Mouse (Mus musculus) retina, embryonic 14.5 days (tissue): Measurements from ENCODE around the gene Vmn1r59.
"Not testable (repeated sequence)": the region's sequence is repeated elsewhere in the genome, so short reads cannot be mapped to it uniquely, and the experiment has no call there.

Experiments
- DNase-seq: peaks from one replicate; pipeline ENCODE4 v3.0.0-alpha.2; 2015; ENCODE audit warnings: low spot score

Gene Vmn1r59

DNA sequence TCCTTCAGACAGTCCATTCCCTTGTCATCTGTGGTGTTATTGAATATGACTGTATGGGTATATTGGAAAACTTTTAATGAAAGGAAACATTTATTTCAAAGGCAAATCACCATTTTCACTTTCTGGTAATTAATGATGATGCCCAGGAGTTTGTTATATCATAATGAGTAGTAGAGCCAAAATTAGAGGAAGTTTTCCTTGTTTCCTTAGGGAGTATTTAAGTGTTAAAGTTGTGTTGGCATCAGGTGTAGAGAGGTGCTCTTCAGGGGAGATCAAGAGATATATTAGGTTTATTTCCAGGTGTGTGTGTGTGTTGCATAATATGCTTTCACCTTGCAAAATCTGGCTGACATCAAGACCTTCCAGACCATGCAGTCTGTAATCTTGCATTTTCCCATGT is at the start of gene Vmn1r59:
TSS of gene Vmn1r59 (minus strand) at position 101 of the 400 bp plus-strand sequence.
- no peak for DNase-seq

DNA sequence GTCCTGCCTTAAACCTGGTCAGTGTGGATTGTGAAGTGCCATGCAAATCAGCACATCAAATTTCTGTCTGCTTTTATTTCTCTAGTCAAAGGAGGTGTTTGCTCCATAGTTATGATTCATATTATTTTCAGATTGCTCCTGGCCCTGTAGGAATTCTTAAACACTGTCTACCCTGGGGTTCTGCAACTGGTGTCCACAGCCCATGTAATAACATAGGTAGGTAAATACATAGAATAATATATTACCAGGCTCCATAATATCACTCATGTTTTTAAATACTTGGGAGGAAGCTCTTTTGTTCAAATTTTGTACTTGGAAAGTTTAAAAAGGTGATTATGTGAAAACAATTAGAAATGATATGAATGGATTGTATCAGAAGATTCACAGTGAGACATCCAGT is 37.3 kb upstream of the Vmn1r59 start, which contains the start of gene Vmn2r28:
TSS of gene Vmn2r28 (minus strand) at position 101 of the 400 bp plus-strand sequence.
- not testable (repeated sequence) for DNase-seq

DNA sequence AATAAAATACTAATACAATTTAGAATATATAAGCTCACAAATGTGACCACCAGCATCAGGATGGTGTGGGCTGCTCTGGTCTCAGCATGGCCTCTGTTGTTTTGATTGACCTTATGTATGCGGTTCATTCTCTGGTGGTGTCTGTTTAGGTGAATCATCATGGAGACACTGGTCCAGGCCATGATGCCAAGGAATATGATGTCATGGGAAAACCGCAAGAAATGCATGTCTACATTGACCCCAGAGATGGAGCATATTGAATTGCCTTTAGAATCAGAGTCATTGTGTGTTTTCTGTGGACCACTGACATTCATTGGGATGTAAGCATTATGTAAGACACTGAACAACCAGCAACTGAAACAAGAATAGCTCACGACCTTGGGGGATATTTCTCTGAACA is 2.6 kb downstream of the Vmn1r59 start:
- DNase-seq, result not testable (repeated sequence)

DNA sequence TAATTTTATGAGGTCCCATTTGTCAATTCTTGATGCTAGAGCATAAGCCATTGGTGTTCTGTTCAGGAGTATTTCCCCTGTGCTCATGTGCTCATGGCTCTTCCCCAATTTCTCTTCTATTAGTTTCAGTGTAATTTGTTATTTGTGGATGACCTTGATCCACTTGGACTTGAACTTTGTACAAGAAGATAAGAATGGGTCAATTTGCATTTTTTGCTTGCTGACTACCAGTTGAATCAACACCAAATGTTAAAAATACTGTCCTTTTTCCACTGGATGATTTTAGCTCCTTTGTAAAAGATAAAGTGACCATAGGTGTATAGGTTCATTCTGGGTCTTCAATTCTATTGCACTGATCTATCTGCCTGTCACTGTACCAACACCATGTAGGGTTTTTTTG is 7.9 kb downstream of the Vmn1r59 start:
- no peak for DNase-seq

DNA sequence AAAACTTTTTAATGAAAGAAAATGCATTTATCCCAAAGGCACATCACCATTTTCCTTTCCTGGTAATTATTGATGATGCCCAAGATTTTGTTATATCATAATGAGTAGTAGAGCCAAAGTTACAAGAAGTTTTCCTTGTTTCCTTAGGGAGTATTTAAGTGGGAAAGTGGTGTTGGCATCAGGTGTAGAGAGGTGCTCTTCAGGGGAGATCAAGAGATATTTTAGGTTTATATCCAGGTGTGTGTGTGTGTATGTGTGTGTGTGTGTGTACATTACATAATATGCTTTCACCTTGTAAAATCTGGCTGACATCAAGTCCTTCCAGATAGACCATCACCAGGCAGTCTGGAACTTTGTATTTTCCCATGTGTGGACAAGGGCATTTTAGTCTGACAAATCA is 43.3 kb downstream of the Vmn1r59 start, which contains the start of gene Vmn1r58:
TSS of gene Vmn1r58 (minus strand) at position 101 of the 400 bp plus-strand sequence.
- not testable (repeated sequence) for DNase-seq

DNA sequence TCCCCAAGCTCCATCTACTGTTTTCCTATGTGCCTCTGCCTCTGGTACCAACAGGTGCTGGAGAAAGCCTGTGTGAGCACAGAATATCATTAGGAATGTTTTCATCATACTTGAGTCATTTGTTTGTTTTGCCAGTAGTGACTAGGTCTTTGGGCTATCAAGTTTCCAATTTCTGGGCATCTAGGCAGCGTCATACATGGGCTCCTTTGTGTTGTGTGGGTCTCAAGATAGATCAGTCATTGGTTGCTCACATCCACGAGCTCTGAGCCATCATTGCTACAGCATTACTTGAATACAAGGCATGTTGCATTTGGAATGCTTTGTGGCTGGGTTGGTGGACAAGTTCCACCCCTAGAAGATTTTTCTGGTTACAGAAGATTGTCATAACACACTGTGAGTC is 50.4 kb downstream of the Vmn1r59 start:
- DNase-seq, result no peak
